Mouse (Mus musculus): ENCODE measurements around the gene Dach1.

- TF ChIP-seq CTCF (conservative IDR thresholded peaks at IDR 0.05 in 1 of 2, IDR thresholded peaks at IDR 0.05 in 1 of 2; ENCODE audit: low read depth in 2 of 2, low read length in 2 of 2) (no peak), JUND (conservative IDR thresholded peaks at IDR 0.05; ENCODE audit: low read depth, low read length) (no peak), RCOR1 (conservative IDR thresholded peaks at IDR 0.05; ENCODE audit: low read depth, low read length) (no peak), CHD1 (IDR thresholded peaks at IDR 0.05; ENCODE audit: low read depth, low read length) (no peak), EP300 (IDR thresholded peaks at IDR 0.05; ENCODE audit: low read length) (no peak), BHLHE40 (IDR thresholded peaks at IDR 0.05; ENCODE audit: low read depth, low read length) (no peak), USF1 (IDR thresholded peaks at IDR 0.05; ENCODE audit: low read depth, low read length) (no peak), SIN3A (IDR thresholded peaks at IDR 0.05; ENCODE audit: low read length) (no peak), USF2 (conservative IDR thresholded peaks at IDR 0.05; ENCODE audit: low read depth, low read length) (no peak)
These were observed 374.1 kb downstream of the Dach1 start for GRCm38 (mm10) chr14:97795385-97795952.
